Comparison of ENCODE assay signal across 27 mouse cellular contexts in genomic region chr8:75202041-75202656, GRCm38 (mm10). TPM values are rescaled to one million over a fixed set of nuclear protein-coding genes. Genes with fewer than 3 reads are reported as not detected.
DNase-seq lines count a peak whose midpoint lies in the region; ATAC-seq lines count a peak whose summit lies in the region.
"Had no signal": no experiment of that assay in that cellular context is flagged by ENCODE, and none has a peak within 500 bp of the region (broad histone marks: within the 10 kb centered on the region; RNA-seq: fewer than 3 reads in every experiment).

No protein-coding gene starts in this region.

- no peak overlapping the region for H3K9ac ChIP-seq in intestine, embryonic 14.5 days (ENCODE audit: low read length)
- no peak overlapping the region for H3K9ac ChIP-seq in intestine, embryonic 16.5 days (ENCODE audit: low read depth, low read length)
- H3K9ac ChIP-seq in hindbrain, embryonic 12.5 days = no peak overlapping the region
- H3K9ac ChIP-seq: embryonic facial prominence, embryonic 13.5 days; embryonic facial prominence, embryonic 15.5 days; forebrain, embryonic 12.5 days had no signal

- WGBS in intestine, embryonic 14.5 days = 56% methylated on average over 8 of the region's 8 CpGs
- WGBS in intestine, embryonic 16.5 days = 53% methylated on average over 8 of the region's 8 CpGs
- 83% methylated on average over 8 of the region's 8 CpGs for WGBS in hindbrain, embryonic 12.5 days

- H3K4me2 ChIP-seq in intestine, embryonic 14.5 days (ENCODE audit: low read length) = no peak overlapping the region
- no peak overlapping the region for H3K4me2 ChIP-seq in intestine, embryonic 16.5 days (ENCODE audit: low read depth, low read length)
- H3K4me2 ChIP-seq in hindbrain, embryonic 12.5 days (replicated peaks) = no peak overlapping the region
- H3K4me2 ChIP-seq: embryonic facial prominence, embryonic 13.5 days; embryonic facial prominence, embryonic 15.5 days; forebrain, embryonic 12.5 days had no signal

- H3K36me3 ChIP-seq in intestine, embryonic 14.5 days (ENCODE audit: control insufficient read depth, insufficient read depth, low read length) = no peaks in the 10 kb centered on the region
- no peaks in the 10 kb centered on the region for H3K36me3 ChIP-seq in intestine, embryonic 16.5 days (ENCODE audit: control insufficient read depth, insufficient read depth, low read length)
- no peaks in the 10 kb centered on the region for H3K36me3 ChIP-seq in hindbrain, embryonic 12.5 days
- H3K36me3 ChIP-seq: embryonic facial prominence, embryonic 13.5 days; embryonic facial prominence, embryonic 15.5 days; forebrain, embryonic 10.5 days; forebrain, embryonic 12.5 days; G1E had no signal

- no peaks in the 10 kb centered on the region for H3K4me1 ChIP-seq in intestine, embryonic 14.5 days (replicated peaks; ENCODE audit: control insufficient read depth, insufficient read depth, low read length)
- no peaks in the 10 kb centered on the region for H3K4me1 ChIP-seq in intestine, embryonic 16.5 days (ENCODE audit: control insufficient read depth, insufficient read depth, low read length)
- no peaks in the 10 kb centered on the region for H3K4me1 ChIP-seq in hindbrain, embryonic 12.5 days
- H3K4me1 ChIP-seq: embryonic facial prominence, embryonic 13.5 days; embryonic facial prominence, embryonic 15.5 days; forebrain, embryonic 12.5 days had no signal

- no peaks in the 10 kb centered on the region for H3K9me3 ChIP-seq in intestine, embryonic 14.5 days (ENCODE audit: control insufficient read depth, low read length)
- no peaks in the 10 kb centered on the region for H3K9me3 ChIP-seq in intestine, embryonic 16.5 days (ENCODE audit: control insufficient read depth, low read length)
- H3K9me3 ChIP-seq in hindbrain, embryonic 12.5 days (replicated peaks) = no peaks in the 10 kb centered on the region
- H3K9me3 ChIP-seq: embryonic facial prominence, embryonic 13.5 days; embryonic facial prominence, embryonic 15.5 days; forebrain, embryonic 10.5 days; forebrain, embryonic 12.5 days; G1E had no signal

- H3K4me3 ChIP-seq in intestine, embryonic 14.5 days (ENCODE audit: low read depth, low read length) = no peak overlapping the region
- H3K4me3 ChIP-seq in intestine, embryonic 16.5 days (ENCODE audit: low read length) = no peak overlapping the region
- no peak overlapping the region for H3K4me3 ChIP-seq in hindbrain, embryonic 12.5 days
- H3K4me3 ChIP-seq: embryonic facial prominence, embryonic 13.5 days; embryonic facial prominence, embryonic 15.5 days; erythroblast, embryonic 14.5 days; forebrain, embryonic 10.5 days; forebrain, embryonic 12.5 days had no signal

- no peak overlapping the region for H3K27ac ChIP-seq in intestine, embryonic 14.5 days (ENCODE audit: low read depth)
- no peak overlapping the region for H3K27ac ChIP-seq in intestine, embryonic 16.5 days (ENCODE audit: low read length)
- no peak overlapping the region for H3K27ac ChIP-seq in hindbrain, embryonic 12.5 days
- H3K27ac ChIP-seq: embryonic facial prominence, embryonic 13.5 days; embryonic facial prominence, embryonic 15.5 days; forebrain, embryonic 10.5 days; forebrain, embryonic 12.5 days had no signal

- ATAC-seq in intestine, embryonic 14.5 days (replicated peaks; ENCODE audit: low FRiP score, low TSS enrichment, low read depth) = peak; percentile 56
- ATAC-seq in intestine, embryonic 16.5 days = peak; percentile 63
- ATAC-seq in hindbrain, embryonic 12.5 days (ENCODE audit: low FRiP score) = no peak
- ATAC-seq: activated CD4-positive, CD25-positive, alpha-beta regulatory T cell, adult 4 months; CD4-positive, CD25-positive, alpha-beta regulatory T cell, adult 4 months; forebrain, embryonic 14.5 days; Patski had no signal

- DNase-seq in gastrocnemius, adult 18-20 months (ENCODE audit: low spot score) = peak; percentile 45
- DNase-seq in gastrocnemius, postnatal 25 days = no peak
- no peak for DNase-seq in intestine, embryonic 14.5 days (ENCODE audit: low spot score)
- DNase-seq in skeletal muscle tissue, adult 2 months (ENCODE audit: low read depth, low spot score) = peak; percentile 52
- DNase-seq in embryo, embryonic 9.5 days (ENCODE audit: extremely low spot score) = no peak
- DNase-seq: adrenal gland, adult 8-10 months; adrenal gland, postnatal 14 days; adrenal gland, postnatal 36 days; B cell, adult 2 months; cerebellum, adult 11-12 months; cerebellum, adult 2 months; cerebellum, adult 9-10 months; cerebellum, postnatal 10 days; cerebellum, postnatal 25 days had no signal

- H3K27me3 ChIP-seq in intestine, embryonic 14.5 days (replicated peaks; ENCODE audit: control insufficient read depth, insufficient read depth, low read length) = no peaks in the 10 kb centered on the region
- H3K27me3 ChIP-seq in intestine, embryonic 16.5 days (replicated peaks; ENCODE audit: control insufficient read depth, insufficient read depth, low read length) = no peaks in the 10 kb centered on the region
- H3K27me3 ChIP-seq in hindbrain, embryonic 12.5 days = no peaks in the 10 kb centered on the region
- H3K27me3 ChIP-seq: embryonic facial prominence, embryonic 13.5 days; embryonic facial prominence, embryonic 15.5 days; Patski had no signal

RNA-seq across cellular contexts. Expression of gene Rasd2, which starts 11.6 kb away (rescaled TPM):
- total RNA-seq in gastrocnemius, adult 18-20 months (2021) = 10 to 100 TPM; 65.5 to 99.9 TPM
- 1 to 10 TPM; 1.3 to 1.5 TPM for total RNA-seq in gastrocnemius, postnatal 25 days (2021)
- polyA plus RNA-seq in intestine, embryonic 14.5 days (2014; fragmentation: Nextera tagmentation; extraction: Ambion mirVana) = 2.5 and 2.7 TPM in 2 replicates
- polyA plus RNA-seq in intestine, embryonic 16.5 days (2015; fragmentation: Nextera tagmentation; extraction: Ambion mirVana) = 1.5 and 1.8 TPM in 2 replicates
- polyA plus RNA-seq in hindbrain, embryonic 12.5 days (2016; fragmentation: Nextera tagmentation; extraction: Ambion mirVana) = 0.79 and 0.96 TPM in 2 replicates
- total RNA-seq: CH12.LX had no signal
- polyA plus RNA-seq: CD4-positive, CD25-positive, alpha-beta regulatory T cell, adult 4 months; erythroblast, embryonic 14.5 days; G1E had no signal

Comparison
In these comparisons a context has a peak if more than half of its experiments do, and no peak if none do; other contexts are left out.
1. DNase-seq: peak in gastrocnemius, adult 18-20 months (single experiment) and skeletal muscle tissue, adult 2 months (single experiment); none in gastrocnemius, postnatal 25 days (single experiment), intestine, embryonic 14.5 days (single experiment) and embryo, embryonic 9.5 days (single experiment).